Mouse (Mus musculus) gonadal fat pad, adult 2 months (tissue): ENCODE data around the gene Ttf2. TPM values are rescaled to one million over a fixed set of nuclear protein-coding genes. Genes with fewer than 3 reads are reported as not detected.

Source experiments
- DNase-seq: peaks from one replicate; pipeline ENCODE4 v3.0.0-alpha.2; 2012; ENCODE audit warnings: low read depth
- polyA plus RNA-seq: library from polyadenylated mRNA; depleted of rRNA; stranded (reverse); fragments of >200 nt; gene quantifications from 2 replicates; pipeline ENCODE4 v1.2.3, GENCODE M21; 2012

Ttf2 gene
- polyA plus RNA-seq, 1 experiment: 3.8 TPM

- DNase-seq: no peak
Observed at GRCm38 (mm10) chr3:100979290-100979689, 9.8 kb upstream of the Ttf2 start.

DNA sequence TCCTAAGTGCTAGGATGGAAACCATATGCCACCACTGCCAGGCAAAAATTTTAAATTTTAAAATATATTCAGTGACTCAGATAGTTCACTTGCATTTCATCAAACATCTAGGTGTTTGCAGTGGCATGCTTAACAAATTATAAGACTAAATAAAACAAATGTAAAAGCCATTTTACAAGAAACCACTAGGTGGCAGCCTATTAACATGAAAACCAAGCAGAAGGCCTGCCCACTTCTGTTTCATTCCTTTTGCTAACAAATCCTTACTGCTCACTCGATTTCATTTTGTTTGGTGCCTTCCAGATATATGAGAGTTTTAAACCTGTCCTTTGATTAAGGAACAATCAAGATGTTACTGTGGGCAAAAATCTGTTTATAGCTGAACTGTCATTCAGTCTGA is 4.4 kb upstream of the Ttf2 start:
- no peak for DNase-seq

GRCm38 (mm10) chr3:100963849-100964542 is 5.5 kb downstream of the Ttf2 start:
- DNase-seq: no peak

DNA sequence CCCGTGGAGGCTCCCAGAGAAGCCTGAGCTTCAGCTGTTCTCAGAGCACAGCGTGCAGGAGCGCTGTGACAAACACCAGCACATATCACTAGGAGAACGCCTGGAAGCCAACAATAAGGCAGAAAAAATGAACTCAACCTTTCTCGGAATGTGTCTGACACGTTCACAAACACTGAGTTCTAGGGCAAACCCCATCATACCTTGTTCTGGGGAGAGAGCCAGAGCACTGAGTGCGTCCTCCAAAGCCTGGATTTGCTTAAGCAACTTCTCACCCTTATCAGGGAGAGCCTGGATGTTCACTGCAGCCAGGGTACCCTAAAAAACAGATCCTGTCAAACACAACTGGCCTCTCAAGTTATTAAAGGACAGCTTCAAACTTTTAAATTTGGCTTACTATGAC is 8.0 kb downstream of the Ttf2 start:
- DNase-seq: no peak

DNA sequence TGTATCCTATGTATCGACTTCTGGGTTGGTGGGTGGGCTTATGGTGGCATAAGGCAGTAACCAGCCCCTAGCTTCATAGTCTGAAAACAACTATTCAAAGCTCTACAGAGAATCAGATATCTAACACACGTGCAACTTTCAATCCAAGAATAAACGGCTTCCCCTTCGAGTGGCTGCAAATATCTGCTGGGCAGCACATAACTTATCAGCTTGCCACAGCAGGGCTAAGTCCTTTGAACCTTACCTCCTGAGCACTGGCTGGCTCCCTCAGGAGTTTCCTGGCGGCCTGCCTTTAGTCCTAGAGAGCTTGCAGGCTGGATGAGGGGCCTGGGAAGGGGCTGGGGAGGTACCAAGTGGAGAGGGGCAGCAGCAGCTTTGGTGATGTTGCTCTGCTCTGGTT is 8.5 kb downstream of the Ttf2 start:
- DNase-seq: no peak

- no peak for DNase-seq
Observed at GRCm38 (mm10) chr3:100954616-100955015, 14.8 kb downstream of the Ttf2 start.

- no peak for DNase-seq
Observed at GRCm38 (mm10) chr3:100951531-100951930, 17.9 kb downstream of the Ttf2 start.

- DNase-seq: no peak
Observed at GRCm38 (mm10) chr3:100947286-100947685, 22.2 kb downstream of the Ttf2 start.

- peak; percentile 73 for DNase-seq
Observed at GRCm38 (mm10) chr3:100940496-100941037, 28.9 kb downstream of the Ttf2 start.

DNA sequence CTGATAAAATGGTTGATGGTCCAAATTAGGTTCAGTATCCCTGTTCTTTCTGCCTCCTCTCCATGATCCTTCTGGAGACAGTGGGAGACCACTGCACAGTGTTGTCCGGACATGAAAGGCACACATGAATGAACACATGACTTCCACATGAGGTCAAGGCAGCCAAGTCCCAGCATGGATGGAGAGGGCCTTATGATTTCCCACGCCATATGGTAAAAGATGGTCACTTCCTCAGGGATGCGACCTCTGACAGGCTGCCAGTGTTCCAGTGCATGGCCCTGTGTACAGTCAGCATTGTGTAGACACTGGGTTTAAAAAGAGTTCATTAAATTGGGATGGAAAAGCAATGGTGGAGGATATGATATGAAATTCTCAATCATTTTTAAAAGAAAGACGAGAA is 31.3 kb downstream of the Ttf2 start:
- no peak for DNase-seq

DNA sequence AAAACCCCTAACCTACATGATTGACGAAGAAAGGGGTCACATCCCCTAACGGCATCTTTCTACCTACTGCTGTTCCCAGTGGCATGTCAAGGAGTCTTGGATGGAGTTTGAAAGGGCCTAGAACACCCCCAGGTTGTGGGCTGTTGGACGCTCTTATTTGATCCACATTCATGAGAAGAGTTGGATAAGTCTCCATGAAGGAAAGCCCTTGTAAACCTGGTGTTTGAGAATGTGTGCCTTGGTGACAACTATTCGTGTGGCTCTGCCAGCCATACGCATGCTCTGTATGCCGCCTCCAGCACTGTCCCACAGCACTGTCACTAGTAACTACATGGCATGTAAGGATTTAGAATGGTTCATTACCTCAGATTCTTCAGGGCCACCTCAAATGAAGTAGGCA is 33.3 kb downstream of the Ttf2 start:
- no peak for DNase-seq

DNA sequence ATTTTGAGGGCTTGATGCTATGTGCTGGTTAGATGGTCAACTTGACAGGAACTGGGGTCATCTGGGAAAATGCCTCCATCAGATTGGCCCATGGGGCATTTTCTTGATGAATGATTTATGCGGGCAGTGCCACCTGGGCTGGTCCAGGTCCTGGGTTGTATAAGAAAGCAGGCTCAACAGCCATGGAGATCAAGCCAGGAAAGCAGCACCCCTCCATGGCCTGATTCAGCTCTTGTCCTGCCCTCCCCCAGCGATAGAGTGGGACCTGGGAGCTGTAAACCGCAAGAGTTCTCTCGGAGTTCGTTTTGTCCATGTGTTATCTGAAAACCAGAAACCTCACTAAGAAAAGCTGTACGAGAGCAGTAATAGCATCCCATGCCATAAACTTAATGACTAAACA is 33.9 kb downstream of the Ttf2 start:
- no peak for DNase-seq

GRCm38 (mm10) chr3:100932077-100932944 is 37.2 kb downstream of the Ttf2 start:
- no peak for DNase-seq

DNA sequence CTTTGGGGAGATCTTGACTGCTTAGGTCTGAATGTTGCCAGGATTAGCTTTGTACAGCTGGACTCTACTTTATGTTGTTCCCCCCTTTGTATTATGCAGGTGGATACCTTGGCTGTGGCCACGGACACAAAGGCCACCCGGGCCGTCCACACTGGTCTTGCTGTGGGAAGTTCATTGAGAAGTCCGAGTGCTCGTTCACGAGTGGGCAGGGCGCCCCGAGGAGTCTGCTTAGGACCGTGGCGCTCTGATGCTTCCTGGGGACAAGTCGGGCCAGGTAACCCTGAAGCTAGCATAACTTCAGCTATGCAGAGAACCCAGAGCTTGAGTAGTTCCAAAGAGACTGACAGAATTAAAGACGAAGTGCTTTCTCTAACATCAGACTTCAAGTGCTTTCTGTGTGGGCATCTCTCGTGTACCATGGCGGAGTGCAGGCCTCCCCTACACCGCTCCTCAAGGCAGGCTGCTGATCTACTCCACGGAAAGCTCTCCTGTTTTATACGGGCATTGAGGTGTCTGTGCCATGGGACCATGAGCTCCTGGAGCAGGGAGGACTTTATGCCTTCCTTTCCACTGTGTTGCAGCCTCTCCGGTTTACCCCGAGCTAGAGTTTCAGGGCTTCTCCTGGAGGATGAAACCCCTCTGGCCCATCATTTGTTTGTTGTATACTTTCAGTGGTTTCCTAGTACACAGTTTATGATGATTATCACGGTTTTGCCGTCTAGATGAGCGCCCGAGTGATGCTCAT is 38.0 kb downstream of the Ttf2 start:
- no peak for DNase-seq

- no peak for DNase-seq
Observed at GRCm38 (mm10) chr3:100925176-100925575, 44.3 kb downstream of the Ttf2 start.

DNA sequence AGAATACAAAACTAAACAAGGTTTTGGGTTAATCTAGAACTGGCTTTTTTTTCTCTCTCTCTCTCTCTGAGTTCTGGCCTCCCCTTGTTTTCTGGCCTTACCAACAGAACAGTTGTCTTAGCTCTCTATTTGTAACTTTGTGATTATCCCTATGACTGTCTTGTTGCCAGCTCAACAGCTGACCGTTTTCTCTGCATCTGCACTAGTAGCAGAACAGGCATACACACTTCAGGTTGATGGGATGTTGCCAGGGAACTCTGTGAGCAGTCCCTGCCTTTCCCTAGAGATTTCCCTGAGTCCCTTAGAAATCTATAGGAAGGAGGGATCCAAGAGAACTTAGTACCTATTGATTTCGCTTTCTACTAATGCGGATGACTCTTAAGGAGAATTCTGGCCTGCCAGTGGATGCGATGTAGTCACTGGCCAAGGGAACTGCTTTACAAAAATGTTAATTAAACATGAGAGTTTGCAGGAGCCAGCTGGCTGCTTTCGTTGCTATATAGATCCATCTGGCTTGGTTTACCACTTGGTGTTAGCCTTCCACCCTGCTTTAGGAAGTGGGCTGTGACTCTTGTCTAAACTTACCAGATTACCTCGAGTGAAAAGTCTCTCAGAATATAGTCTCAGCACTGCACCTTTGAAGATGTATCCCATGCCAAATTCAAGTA is 45.3 kb downstream of the Ttf2 start:
- no peak for DNase-seq

DNA sequence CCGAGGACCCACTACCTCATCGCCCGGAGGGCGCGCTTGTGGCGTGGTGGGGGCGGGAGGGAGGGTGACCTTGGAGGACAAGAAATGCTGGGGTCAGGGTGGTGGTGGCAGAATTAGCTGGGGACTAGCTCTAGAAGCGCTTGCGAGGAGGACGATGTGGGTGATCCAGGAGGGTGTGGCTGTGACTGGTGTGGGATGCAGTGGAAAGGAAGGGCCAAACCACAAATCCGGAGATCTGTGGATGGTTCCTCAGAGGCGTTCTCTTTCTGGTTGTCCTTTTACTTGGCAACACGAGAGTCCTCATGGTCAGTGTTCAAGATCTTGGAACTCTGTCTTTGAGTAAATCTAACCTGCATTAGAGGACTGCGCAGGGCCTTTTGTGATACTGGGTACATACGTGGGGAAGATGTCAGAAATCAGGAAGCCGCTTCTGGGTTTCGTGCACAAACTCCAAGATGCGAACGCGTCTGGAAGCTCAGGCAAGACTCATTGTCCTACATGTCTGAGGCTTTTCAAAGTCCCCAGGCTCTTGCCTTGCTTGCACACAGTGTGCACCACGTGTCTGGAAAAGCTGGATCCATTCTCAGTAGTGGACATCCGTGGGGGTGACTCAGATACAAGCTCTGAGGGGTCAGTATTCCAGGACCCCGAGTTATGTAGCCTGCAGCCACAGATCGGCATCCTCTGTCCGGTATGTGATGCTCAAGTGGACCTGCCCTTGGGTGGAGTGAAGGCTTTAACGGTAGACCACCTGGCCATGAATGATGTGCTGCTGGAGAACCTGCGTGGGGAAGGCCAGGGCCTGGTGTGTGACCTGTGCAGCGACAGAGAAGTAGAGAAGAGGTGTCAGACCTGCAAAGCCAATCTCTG is 46.7 kb downstream of the Ttf2 start:
- DNase-seq: no peak

GRCm38 (mm10) chr3:100921825-100922505 is 47.5 kb downstream of the Ttf2 start, which contains the start of gene Trim45:
TSS of gene Trim45 (plus strand) at chr3:100922202.
- peak; percentile 96 for DNase-seq

DNA sequence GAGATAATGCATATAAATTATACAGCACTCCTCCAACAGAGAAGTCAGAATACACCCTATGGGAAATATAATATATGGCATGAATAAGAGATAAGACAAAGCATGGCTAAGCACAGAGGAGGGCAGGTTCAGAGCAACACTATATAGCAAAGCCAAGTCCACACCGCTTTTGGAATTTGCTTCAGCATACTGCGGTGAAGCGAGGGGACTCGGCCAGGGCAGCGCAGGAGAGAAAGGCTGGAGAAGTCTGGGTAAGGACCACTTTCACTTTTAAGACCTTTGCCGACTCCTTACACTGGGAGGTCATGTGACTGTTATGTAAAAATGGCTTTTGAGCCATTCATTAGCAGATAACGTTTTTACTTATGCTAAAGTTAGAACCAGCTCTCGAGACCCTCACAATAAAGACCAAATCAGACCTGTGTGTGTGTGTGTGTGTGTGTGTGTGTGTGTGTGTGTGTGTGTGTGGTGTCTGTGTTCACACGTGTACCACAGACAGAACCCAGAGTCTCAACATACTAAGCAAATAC is 48.8 kb downstream of the Ttf2 start:
- DNase-seq: no peak

DNA sequence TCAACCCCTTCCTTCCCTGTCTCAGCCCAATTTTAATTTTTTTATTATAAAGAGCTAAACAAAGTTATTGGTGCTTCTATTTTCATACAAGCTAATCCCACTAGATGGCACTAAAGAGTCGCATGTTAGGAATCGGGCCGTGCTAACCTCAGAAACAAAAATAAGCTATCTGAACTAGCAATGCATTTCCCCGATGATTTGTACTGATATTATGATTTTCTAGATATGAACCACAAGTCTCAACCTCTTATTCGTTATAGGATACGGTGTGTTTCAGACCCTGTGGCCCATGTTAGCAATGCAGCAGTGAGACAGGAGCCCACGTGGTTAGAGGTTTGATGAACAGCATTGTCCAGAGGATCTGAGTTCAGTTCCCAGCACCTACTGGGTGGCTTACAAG is 52.6 kb downstream of the Ttf2 start:
- DNase-seq: no peak
